Mouse (Mus musculus): Measurements from ENCODE around the gene Fuk.
"Not testable (repeated sequence)": the region's sequence is repeated elsewhere in the genome, so short reads cannot be mapped to it uniquely, and the experiment has no call there.

Fuk gene

DNA sequence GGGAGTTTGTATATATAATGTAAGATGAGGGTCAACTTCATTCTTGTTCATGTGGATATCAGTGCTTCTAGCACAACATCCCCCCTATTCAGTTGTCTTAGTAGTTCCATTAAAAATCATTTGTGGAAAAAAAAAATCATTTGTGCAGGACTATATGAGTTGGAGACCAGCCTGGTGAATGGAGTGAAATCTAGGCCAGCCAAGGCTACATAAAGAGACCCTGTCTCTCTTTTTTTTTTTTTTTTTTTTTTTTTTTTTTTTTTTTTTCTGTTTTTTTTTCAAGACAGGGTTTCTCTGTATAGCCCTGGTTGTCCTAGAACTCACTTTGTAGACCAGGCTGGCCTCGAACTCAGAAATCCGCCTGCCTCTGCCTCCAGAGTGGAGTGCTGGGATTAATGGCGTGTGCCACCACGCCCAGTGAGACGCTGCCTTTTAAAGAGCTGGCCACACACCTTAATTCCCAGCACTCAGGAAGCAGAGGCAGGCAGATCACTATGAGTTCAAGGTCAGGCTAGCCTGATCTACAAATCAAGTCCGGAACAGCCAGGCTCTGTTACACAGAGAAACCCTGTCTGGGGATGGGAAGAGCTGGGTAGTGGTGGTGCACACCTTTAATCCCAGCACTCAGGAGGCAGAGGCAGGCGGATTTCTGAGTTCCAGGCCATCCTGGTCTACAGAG, 40.8 kb downstream of the Fuk start:
- DNase-seq, result not testable (repeated sequence)

DNA sequence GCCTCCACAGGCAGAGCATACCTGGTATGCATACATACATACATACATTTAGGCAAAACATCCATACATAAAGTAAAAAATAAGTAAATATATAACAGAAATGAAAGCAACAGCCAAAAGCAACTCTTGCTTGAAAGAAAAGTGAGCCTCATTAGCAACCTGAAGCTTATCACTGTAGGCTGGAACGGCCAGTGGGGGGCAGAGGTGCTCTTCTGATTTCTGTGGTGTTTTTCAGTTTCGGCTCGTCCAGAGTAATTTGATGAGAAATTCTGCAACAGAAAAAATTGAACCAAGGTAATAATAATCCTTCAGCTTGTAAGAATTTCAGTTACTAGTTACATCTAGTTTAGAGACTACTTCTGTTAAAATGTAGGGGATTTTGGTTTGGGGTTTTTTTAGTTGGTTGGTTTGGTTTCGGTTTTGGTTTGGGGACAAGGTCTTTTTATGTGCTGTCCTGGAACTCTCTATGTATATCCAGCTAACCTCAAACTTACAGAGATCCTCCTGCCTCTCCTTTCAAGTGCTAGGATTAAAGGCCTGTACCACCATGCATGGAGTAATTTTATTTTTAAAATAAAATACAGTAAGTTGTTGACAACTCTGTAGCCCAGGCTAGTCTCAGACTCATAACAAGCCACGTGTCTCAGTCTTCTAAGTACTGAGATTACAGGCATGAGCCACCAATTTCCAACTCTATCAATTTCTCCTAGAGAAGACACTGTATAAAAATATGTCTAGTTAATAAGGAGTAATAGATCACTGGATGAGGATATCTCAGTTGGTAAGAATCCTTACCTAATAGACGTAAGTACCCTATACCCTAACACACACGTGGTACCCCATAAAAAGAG, 42.4 kb downstream of the Fuk start:
- DNase-seq, result peak; percentile 42 to 53

DNA sequence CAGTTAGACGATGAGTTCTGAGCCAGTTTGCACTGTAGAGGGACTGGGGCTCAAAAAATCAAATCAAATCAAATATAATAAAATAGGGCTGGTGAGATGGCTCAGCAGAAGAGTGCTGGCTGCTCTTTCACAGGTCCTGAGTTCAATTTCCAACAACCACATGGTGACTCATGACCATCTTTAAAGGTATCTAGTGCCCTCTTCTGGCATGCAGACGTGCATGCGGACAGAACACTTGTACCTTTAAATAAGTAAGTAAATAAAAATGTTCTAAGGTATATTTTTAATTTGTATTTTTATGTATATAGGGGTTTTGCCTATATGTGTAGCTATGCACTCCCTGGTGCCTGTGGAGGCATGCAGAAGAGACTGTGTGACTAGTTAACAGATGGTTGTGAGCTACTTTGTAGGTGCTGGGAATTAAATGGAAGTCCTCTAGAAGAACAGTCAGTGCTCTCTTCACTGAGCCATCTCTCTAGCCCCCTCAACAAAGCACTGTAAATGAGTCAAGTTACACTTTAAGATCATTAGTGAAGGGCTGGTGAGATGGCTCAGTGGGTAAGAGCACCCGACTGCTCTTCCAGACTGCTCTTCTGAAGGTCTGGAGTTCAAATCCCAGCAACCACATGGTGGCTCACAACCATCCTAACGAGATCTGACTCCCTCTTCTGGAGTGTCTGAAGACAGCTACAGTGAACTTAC, 45.4 kb downstream of the Fuk start:
- no peak for DNase-seq

DNA sequence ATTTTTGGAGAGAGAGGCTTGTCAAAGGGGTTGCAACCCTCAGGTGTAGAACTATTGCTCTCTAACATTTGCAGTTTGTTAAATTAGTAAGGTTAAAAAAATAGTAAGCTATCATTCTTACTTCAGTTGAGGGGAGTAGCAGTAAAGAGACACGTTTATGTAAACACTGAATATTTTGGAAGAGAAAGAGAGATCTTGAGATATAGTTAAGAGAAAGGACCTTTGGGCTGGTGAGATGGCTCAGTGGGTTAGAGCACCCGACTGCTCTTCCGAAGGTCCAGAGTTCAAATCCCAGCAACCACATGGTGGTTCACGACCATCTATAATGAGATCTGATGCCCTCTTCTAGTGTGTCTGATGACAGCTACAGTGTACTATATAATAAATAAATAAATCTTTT, 46.2 kb downstream of the Fuk start:
- DNase-seq, result not testable (repeated sequence)

DNA sequence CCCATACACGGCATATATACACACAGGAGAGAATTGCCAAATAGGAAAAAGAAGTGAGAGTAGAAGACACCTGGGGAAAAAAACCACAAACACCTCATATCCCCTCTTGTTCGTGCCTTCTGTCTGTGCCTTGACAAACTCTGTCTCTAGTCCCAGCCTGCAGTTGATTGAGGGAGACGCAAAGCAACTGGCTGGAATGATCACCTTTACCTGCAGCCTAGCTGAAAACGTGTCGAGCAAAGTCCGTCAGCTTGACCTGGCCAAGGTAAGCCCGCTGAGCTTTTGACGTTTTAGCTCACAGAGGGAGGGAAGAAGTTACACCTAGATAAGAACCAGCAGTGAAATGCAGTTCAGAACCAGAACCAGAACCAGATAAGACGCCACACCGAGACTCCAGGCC, 51.1 kb downstream of the Fuk start:
- no peak for DNase-seq

DNA sequence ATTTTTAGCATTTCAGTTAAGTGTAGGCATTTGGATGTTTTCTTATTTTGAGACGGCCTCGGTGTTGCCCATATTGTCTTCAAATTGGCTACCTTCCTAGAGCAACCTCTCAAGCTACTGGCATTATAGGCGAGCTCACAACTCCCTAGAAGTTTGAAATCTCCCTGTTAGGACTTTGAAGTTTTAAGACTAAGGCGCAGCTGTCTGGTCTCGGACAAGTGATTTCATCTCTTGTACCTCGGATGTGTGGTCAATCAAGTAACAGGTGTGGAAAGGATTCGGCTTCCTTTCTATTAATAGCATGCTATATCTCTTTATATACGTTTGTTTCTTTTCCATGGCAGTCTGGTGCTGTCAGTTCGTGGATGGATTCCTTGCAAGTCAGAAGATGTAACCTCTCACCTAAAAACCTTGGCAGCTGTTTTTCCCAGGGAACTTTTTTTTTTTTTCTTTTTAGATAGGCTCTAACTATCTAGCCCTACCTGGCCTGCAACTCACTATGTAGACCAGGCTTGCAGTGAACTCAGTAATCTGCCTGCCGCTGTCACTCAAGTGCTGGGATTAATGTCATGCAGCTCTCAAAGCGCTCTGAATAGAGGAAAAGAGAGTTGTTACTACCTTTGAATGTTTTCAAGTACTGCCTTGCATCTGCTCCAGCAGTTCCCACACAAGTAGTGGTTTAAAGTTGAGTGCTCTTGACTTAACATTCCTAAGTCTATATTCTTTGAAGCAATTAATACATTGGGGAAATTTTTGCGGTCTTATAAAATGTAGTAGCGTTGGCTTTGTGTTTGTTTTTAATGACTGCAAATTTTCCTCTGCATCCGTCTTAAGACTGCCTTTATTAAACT, 54.4 kb downstream of the Fuk start:
- no peak for DNase-seq

DNA sequence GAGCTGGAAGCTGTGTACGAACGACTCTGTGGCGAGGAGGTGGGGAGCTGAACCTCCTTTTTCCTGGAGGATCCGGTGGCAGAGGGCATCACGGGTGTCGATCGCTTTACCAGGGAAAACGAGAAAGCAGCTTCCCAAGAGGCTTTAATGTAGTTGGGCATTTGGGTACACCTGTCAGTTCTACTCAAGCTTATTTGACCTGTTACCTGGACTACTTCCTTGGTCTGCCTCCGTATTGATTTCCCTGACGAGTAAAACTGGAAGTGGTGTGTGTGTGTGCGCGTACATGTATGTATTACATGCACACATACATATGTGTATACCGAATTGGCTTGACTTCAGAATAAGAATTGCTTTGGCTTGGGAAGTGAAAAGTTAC, 55.1 kb downstream of the Fuk start:
- DNase-seq, result no peak

DNA sequence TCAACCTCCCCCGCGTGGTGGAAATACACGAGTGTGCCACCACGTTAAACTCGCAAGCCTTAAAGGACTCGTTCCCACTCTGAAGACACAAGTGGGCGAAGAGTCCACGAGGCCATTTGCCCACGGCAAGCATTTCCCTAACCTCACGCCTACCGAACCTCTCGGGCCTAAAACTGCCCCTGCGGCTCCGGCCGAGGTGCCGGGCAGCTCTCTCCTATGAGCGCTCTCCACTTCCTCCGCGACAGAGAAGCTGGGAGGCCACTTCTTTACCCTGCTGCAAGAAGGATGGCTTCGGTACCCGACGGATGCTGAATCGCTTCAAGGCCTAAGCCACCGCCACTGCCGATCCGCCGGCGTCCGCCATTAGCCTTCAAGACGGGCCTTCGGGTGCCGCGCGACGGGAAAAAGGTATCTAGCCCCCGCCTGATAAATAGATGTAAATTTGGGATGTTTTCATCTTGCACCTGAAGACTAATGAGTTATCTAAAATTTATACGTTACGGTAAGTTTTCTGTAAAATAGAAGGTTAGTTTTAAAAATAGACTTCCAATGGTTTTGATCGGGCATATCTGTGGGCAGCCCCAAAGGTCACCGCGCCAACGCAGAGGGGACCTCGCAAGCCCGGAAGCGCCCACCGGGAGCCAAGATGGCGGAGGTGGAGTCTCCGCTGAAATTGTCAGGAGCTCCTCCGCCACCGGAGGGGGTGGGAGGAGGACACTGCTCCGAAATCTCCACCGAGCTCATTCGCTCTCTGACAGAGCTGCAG, 55.7 kb downstream of the Fuk start, which contains the start of the genes Cog4 and Sf3b3:
Gene Cog4, plus strand, starts transcription at position 196 of the 766 bp plus-strand sequence.
Gene Sf3b3, minus strand, starts transcription at position 383 of the 766 bp plus-strand sequence.
- DNase-seq, result peak; percentile 92 to 93

DNA sequence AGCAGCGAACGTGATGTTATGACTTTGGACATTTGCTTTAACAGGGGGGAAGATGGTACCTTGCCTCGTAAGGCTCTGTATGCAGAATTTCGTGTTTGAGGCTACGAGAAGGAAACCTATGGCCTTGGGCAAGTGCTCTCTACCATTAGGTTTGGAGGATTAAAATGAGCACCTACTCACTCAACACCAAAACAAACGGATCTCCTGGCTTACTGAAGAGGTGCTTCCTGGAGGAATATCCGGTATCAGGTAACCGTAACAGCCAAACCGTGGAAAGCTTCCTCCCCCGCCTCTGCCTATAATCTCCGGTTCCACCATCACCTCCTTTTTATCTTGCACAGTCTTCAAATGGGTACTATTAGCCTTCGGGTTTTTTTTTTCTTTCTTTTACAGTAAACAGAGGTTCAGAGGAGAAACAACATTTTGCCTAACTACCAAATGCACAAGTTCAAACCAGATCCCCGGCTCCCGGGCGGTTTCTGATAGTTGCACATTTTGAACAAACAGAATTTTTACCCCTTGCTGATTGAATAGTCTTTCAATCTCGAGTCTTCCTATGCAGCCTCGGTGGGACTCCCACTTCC, 56.4 kb downstream of the Fuk start:
- DNase-seq, result no peak

DNA sequence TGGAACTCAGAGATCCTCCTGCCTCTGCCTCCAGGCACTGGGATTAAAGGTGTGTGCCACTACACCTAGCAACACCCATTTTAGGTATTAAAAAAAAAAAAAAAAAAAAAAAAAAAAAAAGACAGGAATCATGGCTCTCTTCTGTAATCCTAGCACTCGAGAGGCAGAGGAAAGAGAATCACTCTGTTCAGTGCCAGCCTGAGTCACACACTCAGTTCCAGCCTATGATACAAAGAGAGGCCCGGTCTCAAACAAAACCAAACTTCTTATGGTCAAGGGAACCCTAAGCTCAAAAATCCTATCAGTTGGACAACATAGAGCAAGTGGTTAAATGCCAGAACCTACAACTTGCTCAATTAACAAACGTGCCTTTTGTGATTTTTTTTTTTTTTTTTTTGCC, 57.3 kb downstream of the Fuk start:
- no peak for DNase-seq

DNA sequence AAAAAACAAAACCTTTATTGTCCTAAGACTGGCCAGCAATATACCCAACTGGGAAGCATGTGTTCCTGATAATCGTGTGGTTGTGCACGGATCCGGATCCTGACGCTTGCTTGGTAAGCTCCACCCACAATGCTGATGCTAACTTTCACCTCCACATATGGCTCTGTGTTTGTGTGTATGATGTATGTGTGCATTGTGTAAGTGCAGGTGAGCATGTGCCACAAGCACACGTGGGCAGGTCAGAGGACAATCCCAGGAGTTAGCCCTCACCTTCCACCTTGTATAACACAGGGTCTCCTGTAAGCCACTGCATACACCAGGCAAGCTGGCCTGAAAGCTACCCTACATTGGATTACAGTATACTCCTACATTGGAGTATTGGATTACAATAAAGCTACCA, 59.1 kb downstream of the Fuk start:
- DNase-seq, result no peak

DNA sequence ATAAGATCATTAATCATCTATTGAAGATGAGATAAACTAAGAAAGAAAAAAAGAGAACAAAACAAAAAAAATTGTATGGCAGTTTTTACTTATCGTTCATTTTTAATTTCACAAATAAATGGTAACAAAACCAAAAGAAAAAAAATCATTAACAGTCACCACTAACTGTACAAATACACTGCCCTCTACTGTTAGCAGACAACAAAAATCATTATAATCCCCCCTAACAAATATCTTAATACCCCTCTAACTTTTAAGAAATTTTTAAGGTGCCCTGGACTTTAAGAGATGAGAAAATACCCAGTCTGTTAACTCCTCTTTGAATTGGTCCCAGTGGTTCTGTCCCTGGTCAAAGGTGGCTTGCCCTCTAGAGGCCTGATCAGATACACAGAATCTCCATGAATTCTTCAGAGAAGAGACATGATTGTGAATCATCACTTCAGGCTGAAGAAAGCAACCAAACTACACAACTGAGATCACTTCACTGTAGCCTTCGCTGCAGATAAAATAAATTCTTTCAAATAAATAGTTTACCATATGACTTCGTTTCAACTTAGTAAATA, 60.2 kb downstream of the Fuk start:
- DNase-seq, result no peak

Data from cerebellum, postnatal 10 days (tissue).